Mouse (Mus musculus): ENCODE data around the gene Amph.

- TF ChIP-seq FLI1 (IDR thresholded peaks at IDR 0.05; ENCODE audit: low read length), result no peak
- TF ChIP-seq GATA1 (IDR thresholded peaks at IDR 0.05; ENCODE audit: borderline replicate concordance, low read length), result no peak
Observed at GRCm38 (mm10) chr13:18987266-18987665, 39.3 kb downstream of the Amph start.
